Mouse (Mus musculus) spleen, postnatal 4 days (tissue): ENCODE results near the gene Kcnmb2.
A peak's percentile ranks its signal among the peaks of the same experiment; 100 is the strongest.

Experiments used
- DNase-seq, 2 experiments: peaks; one replicate each; pipeline ENCODE4 v3.0.0; 2022; ENCODE audit warnings: low spot score in 2 of 2

Gene Kcnmb2

DNA sequence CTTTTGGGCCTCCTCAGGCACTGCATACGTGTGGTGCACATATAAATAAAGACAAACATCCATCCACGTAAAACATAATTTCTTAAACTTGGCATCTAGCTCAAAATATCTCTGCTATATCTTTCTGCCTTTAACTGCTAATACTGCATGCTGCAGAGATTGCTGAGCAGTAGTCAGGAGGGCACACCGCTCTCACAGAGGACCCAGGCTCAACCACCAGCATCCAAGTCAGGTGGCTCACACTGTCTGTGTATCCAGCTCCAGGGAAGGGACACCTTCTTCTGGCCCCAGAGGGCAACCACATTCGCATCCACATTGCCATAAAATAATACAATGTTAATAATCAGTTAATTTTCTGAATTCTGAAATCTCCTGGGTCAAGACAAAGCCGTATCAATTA, 241.9 kb downstream of the Kcnmb2 start:
- DNase-seq = no peak

DNA sequence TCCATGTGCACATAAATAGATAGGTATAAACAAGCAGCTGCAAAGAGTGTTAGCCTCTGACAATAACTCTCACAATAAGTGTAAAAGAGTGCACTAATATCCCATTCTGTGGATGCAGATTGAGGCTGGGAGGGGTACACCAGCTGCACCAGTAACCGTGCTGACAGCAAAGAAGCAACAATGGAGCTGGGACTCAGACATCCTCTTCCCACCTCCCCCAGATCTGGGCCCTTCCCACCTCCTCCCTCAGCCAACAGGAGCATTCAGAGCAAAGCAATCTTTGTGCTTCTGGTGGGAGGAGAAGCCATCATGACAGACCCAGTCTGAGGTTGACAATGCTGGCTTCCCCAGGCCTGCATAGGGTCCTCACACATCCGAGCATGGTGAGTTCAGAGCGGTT, 242.3 kb downstream of the Kcnmb2 start:
- no peak for DNase-seq

DNA sequence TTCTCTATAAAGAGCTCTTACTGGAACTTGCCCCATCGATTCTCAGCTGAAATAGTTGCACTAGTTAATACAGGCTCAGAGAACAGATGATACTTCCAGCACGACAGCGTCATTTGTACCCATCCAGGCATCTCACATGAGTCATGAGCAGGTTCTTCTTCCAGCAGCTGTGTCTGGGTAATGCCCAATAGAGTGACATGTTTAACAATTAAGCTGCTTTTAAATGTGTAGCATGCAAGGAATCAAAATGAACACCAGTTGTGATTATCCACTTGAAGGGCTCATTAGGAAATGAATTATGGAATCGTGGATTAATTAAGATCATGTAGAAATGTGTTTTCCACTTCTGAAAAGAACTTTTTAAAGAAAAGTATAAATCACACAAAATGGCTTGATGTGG, 245.4 kb downstream of the Kcnmb2 start:
- DNase-seq = no peak

DNA sequence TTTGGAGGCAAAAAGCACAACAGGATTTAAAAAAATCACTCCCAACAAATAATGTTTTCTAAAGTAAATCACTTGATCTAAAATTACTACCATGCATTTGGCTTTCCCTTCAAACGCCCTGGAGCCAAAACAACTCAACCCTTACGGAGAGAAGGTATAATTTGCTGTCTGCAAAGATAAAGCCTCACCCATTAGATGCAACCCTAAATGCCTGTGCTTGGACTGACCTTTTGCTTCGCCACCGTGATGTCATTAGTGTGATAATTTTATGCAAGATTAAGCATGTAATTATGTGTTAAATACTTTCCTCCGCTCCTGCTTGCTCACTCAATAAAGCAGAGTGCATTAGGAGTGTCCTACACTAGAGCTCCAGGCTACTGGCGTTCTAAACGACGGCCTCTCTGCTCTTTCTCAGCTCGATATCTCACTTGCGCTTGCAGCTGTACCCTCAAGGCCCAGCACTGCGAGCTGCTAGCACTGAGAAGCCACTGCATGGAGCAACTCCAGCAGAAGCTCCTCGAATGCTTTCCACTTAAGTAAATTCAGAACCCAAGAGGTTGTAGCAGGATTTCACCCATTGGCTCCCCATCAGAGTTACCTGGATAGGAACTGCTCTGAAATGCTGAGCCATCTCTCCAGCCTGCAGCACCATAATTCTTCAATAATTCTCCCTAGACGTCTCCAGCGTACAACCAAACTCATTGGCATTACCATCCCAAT, 247.7 kb downstream of the Kcnmb2 start:
- DNase-seq = no peak

DNA sequence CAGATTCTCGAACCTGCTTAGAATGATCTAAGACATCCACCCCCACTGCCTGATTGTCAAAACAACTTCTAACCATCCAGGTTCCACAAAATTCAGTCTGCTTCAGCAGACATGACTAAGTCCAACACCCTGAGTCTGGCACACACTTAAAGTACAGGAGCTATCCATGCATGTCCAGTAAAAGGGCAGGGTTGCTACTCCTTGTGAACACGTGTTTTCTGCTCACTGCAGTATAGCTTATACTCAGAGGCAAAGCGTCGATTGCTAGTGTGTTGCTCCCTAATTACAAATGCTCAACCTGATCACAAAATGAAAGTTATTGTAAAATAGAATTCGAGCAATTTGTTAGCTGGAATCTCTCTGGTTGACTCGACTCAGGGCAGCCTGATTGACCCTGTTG, 278.2 kb downstream of the Kcnmb2 start:
- DNase-seq = no peak

DNA sequence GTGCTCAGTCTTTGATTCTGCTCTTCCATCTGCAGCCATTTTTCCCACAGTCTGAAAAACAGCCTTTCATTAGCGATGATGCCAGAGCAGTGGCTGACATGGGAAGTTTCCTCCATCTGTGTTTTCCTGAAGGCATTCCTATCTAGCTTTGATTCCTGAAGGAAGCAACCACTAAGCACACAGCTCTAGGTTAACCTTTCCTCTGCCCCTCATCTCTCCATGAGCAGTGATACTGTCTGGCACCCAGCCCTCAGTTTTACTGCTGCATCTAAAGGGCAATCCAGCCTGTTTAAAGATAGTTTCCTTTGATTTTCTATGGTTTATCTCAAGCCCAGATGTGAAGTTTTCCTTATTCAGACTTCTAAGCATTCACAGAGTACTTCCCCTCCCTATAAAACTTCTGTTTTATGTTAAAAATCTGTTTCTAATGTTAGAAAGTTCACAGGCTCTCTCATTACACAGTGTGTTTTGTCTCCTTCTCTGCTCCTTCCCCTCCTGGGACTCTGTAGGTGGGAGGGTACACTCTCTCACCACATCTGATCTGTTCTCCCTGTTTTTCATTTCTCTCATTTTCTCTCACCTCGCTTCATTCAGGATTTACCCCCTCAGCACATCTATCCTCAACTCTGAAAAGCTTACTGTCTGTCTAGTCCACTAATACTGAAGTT, 283.7 kb downstream of the Kcnmb2 start:
- no peak for DNase-seq

DNA sequence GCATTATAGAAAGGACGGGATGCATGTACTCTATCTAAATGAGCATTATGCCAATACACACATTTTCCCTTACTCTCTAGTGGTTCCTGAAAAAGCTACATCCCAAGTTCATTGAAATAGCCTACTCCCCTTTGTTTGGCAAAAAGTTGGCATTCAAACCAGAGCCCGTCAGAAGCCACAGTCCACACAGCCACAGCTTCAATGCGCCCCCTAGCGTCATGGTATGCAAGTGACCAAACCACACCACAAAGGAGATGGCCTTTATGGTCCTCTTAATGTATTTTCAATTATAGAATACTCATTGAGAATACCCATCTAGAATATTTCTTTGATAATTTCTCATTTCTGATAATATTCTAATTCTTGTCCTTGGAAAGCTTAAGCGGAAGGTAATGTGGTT, 286.2 kb downstream of the Kcnmb2 start:
- DNase-seq = peak in 1 of 2 experiments; percentile 61

- no peak for DNase-seq
Measured at GRCm38 (mm10) chr3:32188955-32189354, 286.6 kb downstream of the Kcnmb2 start.

GRCm38 (mm10) chr3:32189956-32190355, 287.6 kb downstream of the Kcnmb2 start:
- DNase-seq = peak in 1 of 2 experiments; percentile 35

- DNase-seq = no peak
Measured at GRCm38 (mm10) chr3:32194014-32194413, 291.7 kb downstream of the Kcnmb2 start.

DNA sequence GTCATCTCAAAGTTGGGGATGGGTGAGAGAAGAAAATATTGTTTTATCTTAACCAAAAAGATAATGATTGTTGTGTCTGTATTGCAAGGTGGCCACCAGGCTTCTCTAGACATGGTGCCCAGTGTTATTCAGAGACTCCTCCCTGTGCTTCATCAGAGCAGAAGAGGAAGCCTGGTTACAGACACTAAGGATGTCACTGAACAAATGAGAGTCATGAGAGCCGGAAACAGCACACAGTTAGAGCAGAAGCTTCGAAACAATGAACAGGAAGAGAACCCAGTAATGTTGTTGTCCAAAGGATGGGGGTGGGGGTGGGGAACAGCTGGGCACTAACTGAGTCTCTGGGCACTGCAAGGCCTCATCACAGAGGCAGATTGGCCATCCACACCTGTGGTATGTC, 324.4 kb downstream of the Kcnmb2 start:
- DNase-seq = no peak

- no peak for DNase-seq
Measured at GRCm38 (mm10) chr3:32236766-32237165, 334.5 kb downstream of the Kcnmb2 start.
